Mouse (Mus musculus): Measurements from ENCODE around the gene Cacnb2.

DNA sequence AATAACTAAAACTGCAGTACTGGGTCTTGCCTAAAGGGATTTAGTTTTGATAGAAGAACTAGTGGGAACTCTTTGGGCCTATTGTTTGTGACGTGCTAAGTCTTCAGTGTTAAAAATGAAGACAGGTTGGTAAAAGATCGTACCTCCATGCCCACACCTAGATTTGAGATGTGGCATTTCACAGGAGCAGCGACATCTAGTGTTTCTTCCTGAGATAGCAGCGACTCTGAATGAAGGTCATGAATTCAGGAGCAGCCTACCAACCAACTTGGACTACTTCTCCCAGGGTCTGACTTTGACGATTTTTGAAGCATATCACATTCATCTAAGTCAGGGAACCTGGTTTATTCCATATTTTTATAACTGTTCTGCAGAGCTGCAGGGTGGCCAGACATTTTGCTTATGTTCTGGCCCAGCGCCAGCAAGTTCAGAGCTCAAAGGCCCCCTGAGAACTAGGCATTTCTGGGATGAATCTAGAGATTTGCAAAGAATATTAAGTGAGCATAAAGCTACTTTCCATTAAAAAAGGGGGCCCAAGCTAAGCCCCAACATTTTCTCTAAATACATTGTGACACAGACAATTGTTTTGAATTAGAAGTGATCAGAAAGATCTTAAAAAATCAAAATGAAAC, 74.1 kb downstream of the Cacnb2 start:
- TF ChIP-seq CTCF (conservative IDR thresholded peaks at IDR 0.05; ENCODE audit: low read length) (peak; percentile 76), NANOG (IDR thresholded peaks at IDR 0.05; ENCODE audit: borderline replicate concordance, low read length) (no peak)

Measured in E14TG2a.4 (cell line).